Mouse (Mus musculus): Measurements from ENCODE around the gene Mxra7.

The Mxra7 gene

DNA sequence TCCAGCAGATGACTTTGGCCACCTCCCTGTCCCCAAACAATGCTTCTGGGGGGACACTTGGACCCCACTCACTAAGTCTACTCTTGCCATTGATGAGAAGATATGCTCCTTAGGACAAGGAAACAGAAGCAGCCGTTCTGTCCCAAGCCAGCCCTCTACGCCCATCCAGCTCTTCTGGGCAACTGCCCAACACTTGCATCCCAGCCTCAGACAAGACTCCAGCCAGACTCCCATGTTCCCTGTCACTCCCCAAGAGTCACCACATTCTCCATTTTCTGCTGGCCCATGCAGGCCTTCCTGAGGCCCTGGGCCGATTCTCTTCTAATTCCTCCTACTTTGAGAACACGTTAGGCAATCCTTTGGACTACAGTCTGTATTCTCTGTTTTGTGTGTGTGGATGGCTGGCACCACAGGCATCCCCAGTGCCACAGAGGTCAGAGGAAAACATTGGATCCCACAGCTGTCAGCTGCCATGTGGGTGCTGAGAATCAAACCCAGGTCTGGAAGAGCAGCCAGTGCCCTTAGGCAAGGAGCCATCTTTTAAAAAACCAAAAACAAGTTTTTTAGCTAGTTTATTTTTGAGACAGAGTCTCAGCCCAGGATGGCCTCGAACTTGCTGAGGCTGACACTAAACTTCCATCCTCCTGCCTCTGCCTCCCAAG, 7.8 kb downstream of the Mxra7 start:
- in situ Hi-C loops (cut with MboI; ENCODE audit: low sequenced_read_pairs), result no loop called here

DNA sequence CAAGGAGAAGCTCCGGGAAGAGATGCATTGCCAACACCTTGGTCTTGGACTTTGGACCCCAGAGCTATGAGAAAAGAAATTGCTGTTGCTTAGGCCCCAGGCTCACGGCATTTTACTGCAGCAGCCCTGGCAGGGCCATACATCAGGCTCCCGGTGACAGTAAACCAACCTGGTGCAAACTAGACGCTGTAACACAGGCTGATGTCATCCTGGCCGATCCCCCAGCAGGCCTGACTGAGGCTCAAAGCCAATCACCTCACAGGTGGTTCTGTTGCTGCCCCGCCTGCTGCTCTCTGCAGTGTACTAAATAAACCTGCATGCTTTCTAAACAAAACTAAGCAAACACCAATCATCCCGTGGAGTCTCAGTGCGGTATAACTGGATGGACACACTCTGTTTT, 9.1 kb downstream of the Mxra7 start:
- in situ Hi-C loops (cut with MboI; ENCODE audit: low sequenced_read_pairs), result no loop called here

DNA sequence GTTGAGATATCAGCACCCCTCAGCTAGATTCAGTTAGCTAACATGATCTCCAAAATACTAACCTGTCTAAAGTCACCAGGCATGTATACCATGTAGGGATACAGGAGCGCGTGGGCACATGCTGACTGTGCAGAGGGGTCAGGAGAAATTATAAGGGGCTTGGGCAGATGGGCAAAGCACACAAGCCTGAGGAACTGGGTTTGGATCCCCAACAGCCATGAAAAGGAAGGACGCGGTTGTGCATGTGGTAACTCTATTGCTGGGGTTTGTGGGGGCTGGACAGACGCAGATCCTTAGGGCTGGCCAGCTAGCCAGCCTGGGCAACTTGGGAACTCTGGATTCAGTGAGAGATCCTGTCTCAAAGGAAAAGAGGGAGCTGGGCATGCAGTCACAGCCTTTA, 10.3 kb downstream of the Mxra7 start:
- in situ Hi-C loops (cut with MboI; ENCODE audit: low sequenced_read_pairs), result no loop called here

DNA sequence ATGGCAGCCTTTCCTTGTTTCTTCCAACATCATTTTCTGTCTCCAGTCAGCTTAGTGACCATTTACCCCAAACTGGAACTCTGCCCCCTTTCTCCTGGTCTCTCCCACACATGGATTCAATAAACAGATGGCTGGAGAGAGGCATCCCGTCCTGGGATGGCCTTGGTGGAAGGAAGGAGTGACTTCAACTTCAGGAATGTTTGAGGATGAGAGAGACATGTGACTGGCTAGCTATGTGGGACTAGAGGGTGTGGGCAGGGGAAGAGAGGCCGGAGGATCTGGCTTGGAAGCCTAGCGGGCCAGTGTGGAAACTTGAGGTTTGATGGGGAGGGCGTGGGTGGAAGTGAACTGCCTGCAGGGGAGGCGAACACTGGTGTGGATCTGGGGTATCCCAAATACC, 11.1 kb downstream of the Mxra7 start:
- in situ Hi-C loops (cut with MboI; ENCODE audit: low sequenced_read_pairs), result no loop called here

DNA sequence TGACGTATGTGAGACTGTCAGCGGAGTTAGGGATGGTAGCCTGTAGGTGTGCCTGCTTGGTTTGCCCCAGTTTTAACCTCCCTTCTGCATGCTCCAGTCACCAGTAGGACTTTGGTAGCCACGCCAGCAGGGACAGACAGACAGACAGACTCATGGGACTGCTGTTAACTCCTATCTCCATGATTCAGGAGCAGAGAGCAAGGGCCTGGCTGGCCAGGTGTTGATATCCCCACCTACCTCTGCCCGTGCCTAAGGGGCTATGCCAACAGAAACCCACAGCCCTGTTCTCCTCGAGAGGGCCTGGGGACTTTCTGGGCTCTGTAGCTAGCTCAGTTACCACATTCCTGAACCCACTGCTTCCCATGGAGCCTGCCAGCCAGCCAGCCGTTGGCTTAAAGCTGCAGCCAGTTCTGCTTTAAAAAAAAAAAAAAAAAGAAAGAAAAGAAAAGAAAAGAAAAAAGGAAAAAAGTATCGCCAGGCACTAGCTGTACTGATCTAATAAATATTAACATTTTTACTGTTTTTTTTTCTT, 12.9 kb downstream of the Mxra7 start:
- in situ Hi-C loops (cut with MboI; ENCODE audit: low sequenced_read_pairs), result no loop called here

DNA sequence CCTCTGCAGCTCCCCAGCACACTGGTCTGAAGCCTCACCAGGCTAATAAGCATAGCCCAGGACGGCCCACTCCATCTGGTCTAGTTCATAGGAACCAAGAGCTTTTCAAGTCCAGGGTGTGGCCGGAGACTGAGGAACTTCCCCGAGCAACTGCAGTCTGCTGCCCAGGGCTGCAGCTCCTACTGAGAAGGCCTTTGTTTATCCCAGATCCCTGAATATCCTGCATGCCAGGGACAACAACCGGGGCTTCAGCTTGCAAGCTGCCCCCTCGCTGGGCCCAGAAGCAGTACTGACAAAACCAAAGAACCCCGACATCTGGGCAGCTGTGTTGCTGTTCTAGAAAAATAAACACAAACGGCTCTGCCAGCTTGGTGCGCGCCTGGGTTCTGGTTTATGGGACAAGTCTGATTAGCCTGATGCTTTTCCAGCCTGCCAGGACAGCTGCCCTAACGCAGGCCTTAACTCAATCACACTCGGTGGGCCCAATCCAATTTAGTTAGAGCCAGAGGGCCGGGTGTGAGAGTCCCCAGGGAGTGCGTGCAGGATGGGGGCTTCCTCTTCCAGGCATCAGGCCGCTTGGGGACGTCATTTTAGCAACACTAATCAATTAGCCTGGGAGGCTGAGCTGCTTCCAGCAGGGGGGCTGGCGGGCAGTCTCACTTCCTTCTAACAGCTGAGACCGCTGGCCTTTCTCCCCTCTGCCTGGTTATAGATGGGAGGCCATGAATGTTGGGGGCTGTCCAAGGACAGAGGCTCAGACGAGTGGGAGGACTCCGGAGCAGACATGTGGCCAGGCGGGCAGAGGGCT, 13.6 kb downstream of the Mxra7 start:
- in situ Hi-C loops (cut with MboI; ENCODE audit: low sequenced_read_pairs), result no loop called here

DNA sequence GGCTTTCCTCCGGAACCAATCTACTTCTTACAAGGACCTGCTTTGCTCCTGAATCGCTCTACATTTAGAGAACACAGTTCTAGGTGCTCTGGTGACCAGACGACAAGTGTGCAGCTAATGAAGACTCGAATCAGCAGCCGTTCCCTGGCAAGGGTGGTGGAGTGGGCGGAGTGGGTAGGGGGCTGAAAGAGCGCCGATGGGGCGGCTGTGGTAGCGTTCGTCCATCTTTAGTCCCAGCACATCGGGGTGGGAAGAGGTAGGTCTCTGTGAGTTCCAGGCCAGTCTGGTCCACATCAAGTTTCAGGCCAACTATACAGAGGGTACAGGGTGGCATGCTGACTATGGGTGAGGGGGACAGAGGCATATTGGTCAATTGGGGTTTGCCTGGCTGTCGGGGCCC, 14.2 kb downstream of the Mxra7 start:
- in situ Hi-C loops (cut with MboI; ENCODE audit: low sequenced_read_pairs), result no loop called here

DNA sequence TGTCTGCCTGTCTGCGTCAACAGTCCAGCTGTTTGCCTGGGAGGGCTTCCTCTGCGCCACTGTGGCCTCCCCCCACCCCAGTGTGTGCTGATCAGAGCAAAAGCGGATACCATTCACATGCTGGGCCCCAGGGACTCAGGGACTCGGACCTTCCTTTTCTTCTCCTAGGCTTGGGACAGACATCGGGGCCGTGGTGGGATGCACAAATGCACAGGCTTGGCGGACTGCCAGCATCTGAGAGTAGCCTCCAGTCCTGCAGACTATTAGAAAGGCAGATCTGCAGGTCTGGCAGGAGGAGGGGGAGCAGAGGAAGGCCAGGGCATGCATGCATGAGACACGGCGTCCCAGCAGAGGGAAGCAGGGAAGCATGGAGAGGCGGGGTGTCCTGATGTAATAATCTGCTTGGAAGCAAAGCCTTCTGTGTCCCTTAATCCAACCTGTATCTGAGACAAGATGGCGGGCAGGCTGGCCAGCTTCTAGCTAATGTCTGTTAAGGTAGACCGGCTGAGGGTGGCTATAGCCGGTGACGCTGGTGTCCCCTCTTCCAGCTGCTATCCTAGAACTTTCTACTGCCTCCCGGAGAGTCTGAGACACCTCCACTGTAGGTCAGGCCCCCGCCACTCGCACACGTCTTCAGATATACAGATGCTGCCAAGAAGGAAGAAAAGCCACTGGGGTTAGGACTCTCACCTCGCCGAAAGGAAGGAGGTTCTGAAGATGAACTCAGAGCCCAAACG, 14.9 kb downstream of the Mxra7 start:
- in situ Hi-C loops (cut with MboI; ENCODE audit: low sequenced_read_pairs), result no loop called here

DNA sequence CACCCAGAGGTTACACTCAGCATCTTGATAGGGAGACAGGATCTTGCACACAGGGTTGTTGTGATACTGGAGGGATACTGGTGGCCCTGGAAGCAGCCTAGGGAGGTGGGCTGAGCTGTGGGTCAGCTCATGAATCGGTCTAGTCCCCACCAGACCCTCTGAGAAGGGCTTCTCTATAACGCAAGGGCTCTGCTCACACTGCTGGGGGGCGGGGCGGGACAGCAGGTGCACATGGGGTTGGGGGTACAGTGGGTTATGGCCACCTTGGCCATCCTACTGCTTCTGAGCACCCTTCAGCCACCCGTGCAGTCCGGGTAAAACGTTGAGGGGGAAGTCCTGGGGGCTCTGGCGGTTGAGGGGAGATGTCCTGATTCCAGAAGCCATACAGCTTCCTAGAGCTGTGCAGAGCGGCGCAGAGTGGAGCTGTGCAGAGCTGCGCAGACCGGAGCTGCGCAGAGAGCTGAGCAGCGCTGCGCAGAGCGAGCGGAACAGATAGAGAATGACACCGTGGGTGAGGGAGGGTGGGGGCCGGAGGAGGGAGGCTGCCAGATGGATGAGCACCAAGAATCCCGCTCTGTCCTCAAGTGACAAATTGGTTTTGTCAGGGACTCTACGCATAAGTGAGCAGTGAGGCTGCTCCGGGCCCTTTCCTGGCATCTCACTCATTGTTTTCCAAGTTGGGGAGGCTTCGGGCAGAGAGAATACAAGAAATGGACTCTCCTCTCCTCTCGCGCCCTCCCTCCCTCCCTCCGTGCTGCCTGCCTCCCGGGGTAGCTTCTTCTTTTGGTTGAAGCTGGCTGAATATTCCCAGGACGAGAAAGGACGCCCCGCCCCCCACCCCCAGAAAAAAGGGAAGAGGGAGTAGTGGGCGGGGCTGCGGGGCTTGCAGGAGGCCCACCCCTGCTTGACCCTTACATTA, 16.6 kb downstream of the Mxra7 start:
- in situ Hi-C loops (cut with MboI; ENCODE audit: low sequenced_read_pairs), result no loop called here

DNA sequence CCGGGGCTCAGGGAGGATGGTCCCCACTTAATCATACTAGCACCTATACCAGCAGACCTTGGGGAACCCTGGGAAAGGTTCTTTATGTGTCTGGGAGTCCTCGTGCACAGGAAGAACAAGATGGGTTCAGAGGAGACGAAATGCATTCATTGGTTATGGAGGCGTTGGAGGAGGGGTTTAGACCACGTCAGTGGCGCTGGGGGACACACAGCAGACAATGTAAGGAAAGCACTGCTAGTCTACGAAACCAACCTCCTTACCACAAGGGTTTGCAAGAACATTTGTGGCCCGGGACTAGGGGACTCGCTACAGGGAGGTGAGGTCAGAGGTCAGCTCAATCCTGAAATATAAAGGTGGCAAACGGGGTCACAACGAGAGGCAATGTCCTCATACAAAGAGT, 17.3 kb downstream of the Mxra7 start:
- in situ Hi-C loops (cut with MboI; ENCODE audit: low sequenced_read_pairs), result no loop called here

DNA sequence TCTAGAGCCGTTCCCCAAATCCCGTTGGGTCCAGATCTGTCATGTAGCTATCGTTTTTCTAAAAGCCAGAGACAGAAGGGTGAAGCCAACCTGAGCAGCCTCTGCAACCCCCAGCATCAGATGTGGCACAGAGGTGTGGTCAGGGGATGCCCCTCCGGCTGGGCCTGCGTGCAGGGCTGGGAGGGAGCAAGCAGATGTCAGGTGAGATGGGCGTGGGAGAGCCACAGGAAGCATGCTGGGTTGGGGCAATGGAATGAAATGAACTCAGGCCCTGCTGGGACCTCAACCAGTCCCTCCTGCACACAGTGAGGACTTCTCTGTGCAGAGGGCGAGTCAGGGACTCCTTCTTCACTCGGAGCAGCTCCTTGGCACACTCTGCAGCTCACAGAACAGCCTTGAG, 18.3 kb downstream of the Mxra7 start:
- in situ Hi-C loops (cut with MboI; ENCODE audit: low sequenced_read_pairs), result loop anchor here (10.0 kb wide), 1 partner anchor 165 kb away; no protein-coding TSS in a partner anchor

DNA sequence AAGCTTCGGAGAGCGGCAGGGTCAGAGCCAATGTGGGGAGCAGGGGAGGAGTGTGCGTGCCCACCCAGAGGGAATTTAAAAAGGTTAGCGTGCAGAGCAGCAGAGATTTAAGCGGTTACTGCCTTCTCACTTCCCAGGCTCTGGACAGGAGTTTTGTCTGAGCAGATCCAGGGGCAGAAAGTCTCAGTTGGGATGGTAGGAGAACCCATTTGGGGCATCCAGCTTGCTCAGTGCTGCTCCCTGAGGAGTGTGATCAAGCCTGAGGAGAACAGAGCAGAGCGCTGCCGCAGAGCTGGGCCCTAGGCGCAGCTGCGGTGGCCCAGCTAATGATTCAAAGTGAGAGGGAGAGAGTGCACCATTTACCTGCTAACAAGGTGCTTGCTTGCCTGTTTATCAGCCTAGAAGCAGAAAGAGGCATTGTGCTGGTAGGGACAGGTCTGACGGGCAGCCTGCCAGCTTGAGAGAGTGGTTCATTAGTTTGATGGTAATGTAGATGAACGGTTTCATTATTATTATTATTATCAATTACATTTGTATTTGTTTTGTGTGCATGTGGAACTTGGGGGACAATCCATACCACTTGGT, 18.9 kb downstream of the Mxra7 start:
- in situ Hi-C loops (cut with MboI; ENCODE audit: low sequenced_read_pairs), result loop anchor here (10.0 kb wide), 1 partner anchor 164 kb away; no protein-coding TSS in a partner anchor

DNA sequence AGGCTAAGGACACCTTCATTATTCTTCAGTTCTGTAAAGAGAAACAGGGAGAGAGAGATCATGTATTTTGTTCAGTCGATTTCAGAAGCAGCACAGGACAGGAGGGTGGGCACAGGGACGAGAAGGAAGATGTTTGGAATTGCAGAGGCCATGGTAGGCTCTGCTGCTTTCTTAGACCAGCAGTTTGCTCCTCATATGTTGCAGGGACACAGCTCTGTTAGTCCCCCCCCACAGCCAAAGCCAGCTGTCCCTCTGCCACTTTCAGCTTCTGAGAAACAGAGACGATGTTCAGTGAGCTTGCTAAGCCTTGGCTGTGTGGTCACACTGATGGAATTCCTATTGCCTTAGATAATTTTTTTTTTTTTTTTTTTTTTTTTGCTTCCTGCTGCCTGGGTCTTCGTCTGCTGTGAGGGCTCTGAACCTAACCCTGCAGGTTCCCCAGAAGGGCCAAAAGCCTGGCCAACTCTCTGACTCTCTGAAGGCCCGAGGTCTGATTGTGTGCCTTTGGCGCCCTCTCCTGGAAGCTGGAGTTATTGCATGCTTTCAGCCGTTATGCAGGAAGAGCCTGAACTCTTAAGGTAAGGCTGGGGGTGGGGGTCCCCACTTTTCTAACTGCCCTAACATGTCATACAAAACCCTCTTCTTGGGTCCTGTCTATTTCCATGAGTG, 19.8 kb downstream of the Mxra7 start:
- in situ Hi-C loops (cut with MboI; ENCODE audit: low sequenced_read_pairs), result loop anchor here (10.0 kb wide), 1 partner anchor 163 kb away; no protein-coding TSS in a partner anchor

DNA sequence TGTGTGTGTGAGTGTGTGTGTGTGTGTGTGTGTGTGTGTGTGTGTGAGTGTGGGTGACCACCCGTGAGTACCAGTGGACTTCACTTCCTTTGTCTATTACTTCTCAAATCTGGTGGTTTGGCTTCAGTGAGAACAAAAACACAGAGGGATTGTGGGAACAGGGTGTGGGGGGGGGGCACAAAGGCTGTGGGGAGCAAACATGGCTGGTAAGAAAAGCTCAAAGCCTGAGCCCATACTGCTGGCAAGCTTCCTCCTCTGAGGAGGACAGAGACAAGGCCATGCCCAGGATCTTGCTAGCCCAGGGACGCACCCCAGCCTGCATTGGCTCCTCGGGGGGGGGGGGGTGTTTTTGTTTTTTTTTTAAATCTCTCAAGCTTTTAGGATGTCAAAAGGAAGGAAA, 20.3 kb downstream of the Mxra7 start:
- in situ Hi-C loops (cut with MboI; ENCODE audit: low sequenced_read_pairs), result loop anchor here (10.0 kb wide), 1 partner anchor 163 kb away; no protein-coding TSS in a partner anchor

DNA sequence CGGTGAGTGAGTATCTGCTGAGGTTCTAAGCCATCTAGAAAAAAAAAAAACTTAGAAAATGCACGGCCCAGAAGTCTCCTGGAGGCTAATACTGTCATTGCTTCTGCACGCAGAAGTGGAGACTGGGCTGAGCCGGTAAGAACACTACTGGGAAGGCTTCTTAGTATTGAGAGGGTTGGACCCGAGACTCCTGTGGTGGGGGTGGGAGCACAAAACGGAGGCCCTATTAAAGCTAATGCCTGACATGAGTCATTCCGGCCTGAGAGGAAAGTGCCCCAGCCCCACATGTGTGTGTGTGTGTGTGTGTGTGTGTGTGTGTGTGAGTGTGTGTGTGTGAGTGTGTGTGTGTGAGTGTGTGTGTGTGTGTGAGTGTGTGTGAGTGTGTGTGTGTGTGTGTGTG, 20.7 kb downstream of the Mxra7 start:
- in situ Hi-C loops (cut with MboI; ENCODE audit: low sequenced_read_pairs), result loop anchor here (10.0 kb wide), 1 partner anchor 162 kb away; no protein-coding TSS in a partner anchor

DNA sequence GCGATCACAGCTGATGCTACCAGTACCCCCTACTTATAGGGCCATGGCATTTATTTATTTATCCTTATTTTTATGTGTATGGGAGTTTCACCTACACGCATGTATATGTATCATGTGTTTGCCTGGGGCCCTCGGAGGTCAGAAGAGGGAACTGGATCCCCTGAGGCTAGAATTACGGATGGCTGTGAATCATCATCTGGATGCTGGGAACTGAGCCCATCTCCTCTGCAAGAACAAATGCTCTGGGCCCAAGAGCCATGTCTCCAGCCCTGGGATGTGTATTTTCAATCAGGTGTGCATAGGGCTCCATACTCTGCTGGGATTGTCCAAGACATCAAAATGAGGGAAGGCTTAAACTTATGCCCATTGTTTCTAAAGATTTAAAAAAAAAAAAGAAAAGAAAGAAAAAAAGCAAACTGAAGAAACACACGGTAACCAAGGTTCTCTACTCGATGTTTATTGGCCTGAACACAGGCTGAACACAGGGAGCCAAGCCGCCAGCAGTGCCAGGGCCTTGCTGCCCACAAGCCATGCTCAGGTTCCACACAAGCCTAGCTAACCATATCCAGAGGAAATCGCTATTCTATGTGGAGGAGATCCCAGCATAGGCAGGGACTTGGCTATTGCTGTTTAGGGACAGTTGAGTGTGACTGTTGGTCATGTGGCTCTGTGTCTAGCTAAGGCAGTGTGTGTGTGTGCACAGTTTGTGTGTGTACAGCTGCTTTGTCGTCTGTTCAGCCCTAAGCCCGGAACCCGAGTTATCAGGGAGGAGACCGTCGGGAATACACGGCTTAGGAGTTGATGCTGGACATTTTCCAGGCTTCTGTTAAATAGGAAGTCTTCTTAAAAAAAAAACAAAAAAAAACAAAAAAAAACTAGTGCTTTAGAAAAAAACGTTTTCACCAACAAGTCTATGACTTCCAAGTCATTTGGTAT, 21.4 kb downstream of the Mxra7 start:
- in situ Hi-C loops (cut with MboI; ENCODE audit: low sequenced_read_pairs), result loop anchor here (10.0 kb wide), 1 partner anchor 162 kb away; no protein-coding TSS in a partner anchor

DNA sequence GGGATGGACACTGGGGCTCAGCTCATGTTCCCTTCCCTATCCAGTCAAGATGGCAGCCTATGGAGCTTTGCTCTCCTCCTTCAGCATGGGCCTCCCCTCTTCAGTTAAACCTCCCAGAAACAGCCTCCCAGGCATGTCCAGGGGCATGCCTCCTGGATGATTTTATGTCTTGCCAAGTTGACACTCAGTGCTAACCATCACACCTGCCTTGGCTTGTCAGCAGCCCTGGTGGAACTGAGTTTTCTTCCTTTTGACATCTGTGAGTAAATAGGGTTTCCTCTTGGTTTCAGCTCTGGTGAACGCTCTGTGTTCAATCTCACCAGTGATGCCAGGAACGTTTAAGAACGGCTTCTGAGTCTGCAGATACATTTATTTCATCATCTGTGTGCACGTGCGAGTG, 25.1 kb downstream of the Mxra7 start:
- in situ Hi-C loops (cut with MboI; ENCODE audit: low sequenced_read_pairs), result loop anchor here (10.0 kb wide), 1 partner anchor 158 kb away; no protein-coding TSS in a partner anchor

DNA sequence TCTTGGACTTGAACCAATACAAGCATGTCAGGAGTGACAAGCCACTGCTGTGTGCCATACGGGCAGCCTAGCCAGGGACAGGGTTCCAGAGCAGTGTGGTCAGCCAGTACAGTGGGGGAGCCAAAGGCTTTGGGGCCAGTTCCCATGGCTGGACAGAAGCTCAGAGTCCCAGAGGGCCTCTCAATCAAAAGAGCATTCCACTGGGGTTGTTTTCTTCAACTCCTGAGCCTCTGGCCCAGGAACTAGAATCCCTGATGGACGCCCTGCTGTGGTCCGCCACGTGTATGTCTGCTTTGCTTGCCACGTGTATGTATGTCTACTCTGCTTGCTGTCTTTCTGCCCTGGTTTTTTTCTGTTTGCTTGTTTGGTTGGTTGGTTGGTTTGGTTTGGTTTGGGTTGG, 26.7 kb downstream of the Mxra7 start:
- in situ Hi-C loops (cut with MboI; ENCODE audit: low sequenced_read_pairs), result loop anchor here (10.0 kb wide), 1 partner anchor 156 kb away; no protein-coding TSS in a partner anchor
